Mouse (Mus musculus): ENCODE measurements around the gene Ap3b1. TPM values are rescaled to one million over a fixed set of nuclear protein-coding genes. Genes with fewer than 3 reads are reported as not detected.

Ap3b1 gene
- polyA plus RNA-seq, 2 experiments from 2014 or later = 32.9 to 45.2 TPM

- ATAC-seq = no peak
These were observed 237.8 kb downstream of the Ap3b1 start for GRCm38 (mm10) chr13:94596386-94597033.

DNA sequence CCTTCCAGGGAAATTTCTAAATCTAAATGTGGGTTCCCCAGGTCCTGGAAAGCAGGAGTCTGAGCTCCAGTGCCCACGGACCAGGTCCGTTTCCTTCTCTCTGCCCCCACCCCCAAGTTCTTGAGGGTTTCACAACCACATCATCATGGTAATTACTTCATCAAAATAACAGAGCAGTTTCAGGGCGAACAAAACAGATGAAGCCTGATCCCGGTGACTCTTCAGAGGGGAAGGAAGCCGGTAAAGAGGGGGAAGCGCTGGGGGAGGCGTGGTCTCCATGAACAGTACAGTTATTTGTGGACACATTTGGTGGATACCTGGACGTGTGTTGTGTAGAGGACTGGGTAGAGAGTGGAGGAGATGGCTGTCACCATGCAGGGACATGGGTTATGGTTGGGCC, 241.0 kb downstream of the Ap3b1 start:
- no peak for ATAC-seq

GRCm38 (mm10) chr13:94607035-94607860, 248.5 kb downstream of the Ap3b1 start:
- no peak for ATAC-seq

- no peak for ATAC-seq
These were observed 249.1 kb downstream of the Ap3b1 start for GRCm38 (mm10) chr13:94607861-94608223.

DNA sequence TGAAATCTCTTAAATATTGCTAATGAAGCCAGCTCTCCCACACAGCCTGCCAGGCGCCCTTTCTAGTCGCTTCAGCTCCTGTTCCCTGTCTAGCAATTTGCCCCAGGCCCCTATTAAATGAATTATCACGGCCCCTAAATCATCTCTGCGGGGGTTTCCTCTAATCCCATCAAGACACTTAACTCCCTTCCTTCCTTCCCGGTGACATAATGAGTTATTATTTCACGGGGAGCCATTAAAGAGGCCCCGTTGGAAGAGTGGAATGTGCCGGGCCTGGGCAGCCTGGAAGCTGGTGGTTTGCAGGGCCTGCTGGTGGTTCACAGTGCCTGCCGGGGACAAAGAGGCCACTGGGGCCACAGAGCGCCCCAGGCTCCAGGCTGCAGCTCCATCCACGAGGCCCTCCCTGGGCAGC, 249.7 kb downstream of the Ap3b1 start:
- ATAC-seq = no peak

DNA sequence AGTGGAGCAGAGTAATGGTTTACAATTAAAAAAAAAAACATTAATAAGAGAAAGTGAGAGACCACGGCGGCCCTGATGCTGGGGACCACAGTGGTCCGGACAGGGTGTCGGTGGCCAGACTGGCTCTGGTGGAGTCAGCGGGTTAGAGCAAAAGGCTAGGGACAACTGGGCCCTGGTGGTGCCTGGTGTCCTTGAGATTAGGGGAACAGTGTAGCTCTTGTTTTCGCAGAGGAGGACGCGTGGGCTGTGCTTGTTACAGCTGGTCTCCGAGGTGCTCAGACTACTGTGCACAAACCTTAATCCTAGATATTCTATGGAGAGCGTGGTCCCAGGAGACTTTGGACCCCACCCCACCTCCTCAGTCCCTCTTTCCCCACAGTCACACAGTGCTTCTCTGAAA, 250.2 kb downstream of the Ap3b1 start:
- no peak for ATAC-seq

Other genes with a start within 250 kb of the Ap3b1 start
- gene Scamp1, start 73.1 kb upstream of the Ap3b1 start, polyA plus RNA-seq (2017; shearing (Covaris generic)) = 1 to 10 TPM; 1.4 to 2.0 TPM